Mouse (Mus musculus): ENCODE measurements around the gene Nf2.

DNA sequence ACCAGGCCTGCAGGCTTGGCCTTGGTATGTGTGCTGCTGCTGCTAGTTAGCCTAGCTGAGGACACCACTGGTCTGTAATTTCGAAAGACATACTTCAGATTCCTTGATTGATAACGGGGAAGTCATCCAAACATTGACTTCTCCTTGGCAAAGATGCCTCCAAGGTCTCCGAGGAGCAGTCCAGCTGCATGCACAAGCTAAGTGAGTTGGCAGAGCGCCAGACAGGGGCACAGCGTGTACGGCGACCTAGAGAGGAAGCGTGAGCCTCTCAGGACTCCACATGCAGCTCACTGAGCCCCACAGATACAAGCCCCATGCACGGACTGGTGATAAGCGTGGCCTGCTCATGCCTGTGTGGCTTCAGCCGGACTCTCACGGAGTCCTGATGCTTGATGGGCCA lies 119.7 kb downstream of the Nf2 start:
- TF ChIP-seq POLR2A (IDR thresholded peaks at IDR 0.05; ENCODE audit: low read depth, low read length) (no peak), CTCF (IDR thresholded peaks at IDR 0.05; ENCODE audit: borderline replicate concordance, insufficient read depth, low read length) (no peak)
